Mouse (Mus musculus) inflammation-experienced regulatory T-cells, adult 16 weeks (primary cell): ENCODE results near the gene Gkn2. TPM values are rescaled to one million over a fixed set of nuclear protein-coding genes. Genes with fewer than 3 reads are reported as not detected.

Experiments
- polyA plus RNA-seq: library from polyadenylated mRNA; unstranded; fragments of 100-300 nt; shearing (Covaris generic); gene quantifications from one replicate; pipeline ENCODE4 v1.2.1, GENCODE M21; 2017

The Gkn2 gene
- polyA plus RNA-seq: not detected

DNA sequence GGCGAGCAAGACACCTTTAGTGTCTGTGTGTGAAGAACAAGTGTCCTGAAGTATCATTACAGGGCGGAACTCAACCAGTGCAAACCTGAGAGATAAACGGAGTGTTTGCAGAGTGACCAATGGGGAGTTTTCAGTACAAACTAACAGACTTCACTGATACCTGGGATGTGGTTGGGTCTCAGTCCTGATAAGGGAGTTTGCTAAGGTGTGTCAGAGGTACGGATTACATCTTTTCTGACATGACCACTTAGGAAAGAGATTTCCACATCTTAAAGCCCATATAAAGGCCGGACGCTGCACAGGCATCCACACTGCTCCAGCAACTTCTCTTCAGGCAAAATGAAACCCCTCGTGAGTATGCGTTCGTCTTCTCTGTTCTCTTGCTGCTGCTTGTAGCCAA, at the start of gene Gkn2:
Gkn2 (plus strand) TSS at position 301 of the 400 bp plus-strand sequence.

DNA sequence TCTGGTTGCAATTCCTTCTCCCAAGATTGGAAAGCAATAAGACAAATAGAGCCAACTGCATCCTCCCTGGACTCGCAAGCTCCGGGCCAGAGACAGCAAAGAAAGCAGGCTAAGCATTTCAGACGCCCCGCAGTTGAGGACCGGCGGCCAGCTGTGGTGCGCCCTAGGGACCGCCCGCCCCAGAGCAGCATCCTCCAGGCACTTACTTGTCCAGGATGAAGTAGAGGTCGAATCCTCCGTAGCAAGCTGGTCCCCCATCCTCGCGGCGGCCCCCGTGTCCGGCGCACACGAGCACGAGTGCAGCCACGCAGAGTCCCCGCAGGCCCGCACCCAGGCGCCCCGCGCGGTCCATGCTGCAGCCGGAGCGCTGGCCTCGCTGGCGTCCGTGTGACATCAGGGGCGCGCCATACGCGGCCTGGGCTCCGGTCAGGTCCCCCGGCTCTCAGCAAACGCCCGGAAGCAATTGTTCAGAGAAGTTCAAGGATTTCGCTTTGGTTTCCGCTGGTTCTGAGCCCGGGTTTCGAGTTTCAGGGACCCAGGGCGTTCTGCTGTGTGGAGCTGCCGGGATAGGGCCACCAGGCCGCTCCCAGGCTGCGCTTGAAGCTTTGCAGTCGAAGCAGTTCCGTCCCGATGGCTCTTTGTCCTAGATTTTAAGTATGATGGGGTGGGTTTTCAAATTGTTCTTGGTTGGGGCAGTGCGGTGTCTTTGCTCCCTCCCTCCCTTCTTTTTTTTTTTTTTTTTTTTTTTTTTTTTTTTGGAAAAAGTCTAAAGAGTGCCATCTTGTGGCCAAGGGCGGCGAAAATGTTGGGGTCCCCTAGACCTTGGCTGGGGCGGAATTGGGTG, 37.8 kb upstream of the Gkn2 start, which contains the start of gene Antxr1:
Antxr1 (minus strand) TSS at position 731 of the 844 bp plus-strand sequence.

GRCm38 (mm10) chr6:87350829-87351228, 22.3 kb upstream of the Gkn2 start, which contains the start of gene Gkn1:
Gene Gkn1, minus strand, starts transcription at chr6:87350942.

GRCm38 (mm10) chr6:87388877-87389276, 15.7 kb downstream of the Gkn2 start, which contains the start of gene Gkn3:
Gene Gkn3, minus strand, starts transcription at chr6:87388935.

DNA sequence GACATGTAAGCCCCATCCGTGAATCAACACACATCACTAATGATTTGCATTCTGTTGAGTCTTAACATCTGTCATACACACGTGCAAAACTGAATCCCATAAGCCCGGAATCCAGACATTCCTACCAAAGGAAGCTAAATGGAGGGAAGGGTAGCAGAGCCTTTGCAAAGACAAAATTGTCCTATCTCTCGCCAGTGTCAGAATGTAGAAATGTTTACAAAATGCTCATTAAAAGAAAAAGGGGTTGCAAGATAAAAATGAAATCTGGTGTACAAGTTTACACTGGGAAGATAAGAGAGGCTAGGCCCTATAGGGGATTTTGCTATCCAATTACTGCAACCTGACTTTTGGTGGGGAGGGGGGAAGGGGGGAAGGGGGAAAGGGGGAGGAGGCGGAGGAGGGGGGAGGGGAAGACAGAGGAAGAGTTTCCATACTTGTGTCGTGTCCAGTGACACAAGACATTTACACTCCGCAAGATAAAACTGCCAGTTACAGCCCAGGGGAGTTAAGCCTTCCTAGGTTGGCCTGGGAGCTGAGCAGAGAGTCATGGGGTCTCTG, 55.4 kb downstream of the Gkn2 start, which contains the start of gene Bmp10:
Bmp10 (plus strand) TSS at position 508 of the 558 bp plus-strand sequence.

Other genes starting within 250 kb of the Gkn2 start
- not detected for gene Antxr1, start 37.5 kb upstream of the Gkn2 start, polyA plus RNA-seq
- gene Gkn1, start 22.4 kb upstream of the Gkn2 start, polyA plus RNA-seq: not detected
- gene Gkn3, start 15.6 kb downstream of the Gkn2 start, polyA plus RNA-seq: not detected
- not detected for gene Bmp10, start 55.6 kb downstream of the Gkn2 start, polyA plus RNA-seq
- 223 TPM for gene Arhgap25, start 159.9 kb downstream of the Gkn2 start, polyA plus RNA-seq
- gene Prokr1, start 217.4 kb downstream of the Gkn2 start, polyA plus RNA-seq: 0.12 TPM